Mouse (Mus musculus): ENCODE measurements around the gene Gm815. TPM values are rescaled to one million over a fixed set of nuclear protein-coding genes. Genes with fewer than 3 reads are reported as not detected.

The Gm815 gene
- polyA plus RNA-seq, 1 experiment from 2014 or later, result not detected

GRCm38 (mm10) chr19:26902162-26902561 is 16.5 kb downstream of the Gm815 start:
- H3K4me2 ChIP-seq (ENCODE audit: low read depth, low read length), result no peak overlapping the region
- H3K36me3 ChIP-seq (ENCODE audit: control insufficient read depth, insufficient read depth, low read length), result no peaks in the 10 kb centered on the region
- no peak overlapping the region for H3K4me3 ChIP-seq (ENCODE audit: low read length)
- no peak for ATAC-seq
- H3K4me1 ChIP-seq (ENCODE audit: control insufficient read depth, insufficient read depth, low read length), result no peaks in the 10 kb centered on the region
- H3K27ac ChIP-seq (ENCODE audit: low read length), result no peak overlapping the region
- WGBS, result 49% methylated on average over 4 of the region's 4 CpGs
- no peak overlapping the region for H3K9ac ChIP-seq (ENCODE audit: low read depth, low read length)
- no peaks in the 10 kb centered on the region for H3K9me3 ChIP-seq (ENCODE audit: control insufficient read depth, low read length)
- H3K27me3 ChIP-seq (replicated peaks; ENCODE audit: control insufficient read depth, insufficient read depth, low read length), result no peaks in the 10 kb centered on the region

- no peak overlapping the region for H3K9ac ChIP-seq (ENCODE audit: low read depth, low read length)
- no peaks in the 10 kb centered on the region for H3K36me3 ChIP-seq (ENCODE audit: control insufficient read depth, insufficient read depth, low read length)
- no peak for ATAC-seq
- 61% methylated on average over 1 of the region's 1 CpGs for WGBS
- H3K27me3 ChIP-seq (replicated peaks; ENCODE audit: control insufficient read depth, insufficient read depth, low read length), result no peaks in the 10 kb centered on the region
- no peaks in the 10 kb centered on the region for H3K4me1 ChIP-seq (ENCODE audit: control insufficient read depth, insufficient read depth, low read length)
- no peaks in the 10 kb centered on the region for H3K9me3 ChIP-seq (ENCODE audit: control insufficient read depth, low read length)
- H3K4me3 ChIP-seq (ENCODE audit: low read length), result no peak overlapping the region
- H3K27ac ChIP-seq (ENCODE audit: low read length), result no peak overlapping the region
- no peak overlapping the region for H3K4me2 ChIP-seq (ENCODE audit: low read depth, low read length)
Measured at GRCm38 (mm10) chr19:26914245-26914644, 28.6 kb downstream of the Gm815 start.

- H3K36me3 ChIP-seq (ENCODE audit: control insufficient read depth, insufficient read depth, low read length), result no peaks in the 10 kb centered on the region
- no peaks in the 10 kb centered on the region for H3K9me3 ChIP-seq (ENCODE audit: control insufficient read depth, low read length)
- H3K9ac ChIP-seq (ENCODE audit: low read depth, low read length), result no peak overlapping the region
- no peak overlapping the region for H3K27ac ChIP-seq (ENCODE audit: low read length)
- ATAC-seq, result no peak
- no peaks in the 10 kb centered on the region for H3K27me3 ChIP-seq (replicated peaks; ENCODE audit: control insufficient read depth, insufficient read depth, low read length)
- H3K4me1 ChIP-seq (ENCODE audit: control insufficient read depth, insufficient read depth, low read length), result no peaks in the 10 kb centered on the region
- H3K4me3 ChIP-seq (ENCODE audit: low read length), result no peak overlapping the region
- H3K4me2 ChIP-seq (ENCODE audit: low read depth, low read length), result no peak overlapping the region
- 62% methylated on average over 2 of the region's 2 CpGs for WGBS
Measured at GRCm38 (mm10) chr19:26920816-26921215, 35.1 kb downstream of the Gm815 start.

- no peak overlapping the region for H3K4me3 ChIP-seq (ENCODE audit: low read length)
- H3K9me3 ChIP-seq (ENCODE audit: control insufficient read depth, low read length), result no peaks in the 10 kb centered on the region
- H3K27me3 ChIP-seq (replicated peaks; ENCODE audit: control insufficient read depth, insufficient read depth, low read length), result no peaks in the 10 kb centered on the region
- no peak overlapping the region for H3K9ac ChIP-seq (ENCODE audit: low read depth, low read length)
- no peak for ATAC-seq
- no peaks in the 10 kb centered on the region for H3K4me1 ChIP-seq (ENCODE audit: control insufficient read depth, insufficient read depth, low read length)
- H3K4me2 ChIP-seq (ENCODE audit: low read depth, low read length), result no peak overlapping the region
- 48% methylated on average over 6 of the region's 6 CpGs for WGBS
- no peak overlapping the region for H3K27ac ChIP-seq (ENCODE audit: low read length)
- H3K36me3 ChIP-seq (ENCODE audit: control insufficient read depth, insufficient read depth, low read length), result no peaks in the 10 kb centered on the region
Measured at GRCm38 (mm10) chr19:26930295-26931283, 44.9 kb downstream of the Gm815 start.

- Histone ChIP-seq H3K4me3 (ENCODE audit: low read length) (no peak overlapping the region), H3K4me2 (ENCODE audit: low read depth, low read length) (no peak overlapping the region), H3K27ac (ENCODE audit: low read length) (no peak overlapping the region), H3K27me3 (replicated peaks; ENCODE audit: control insufficient read depth, insufficient read depth, low read length) (no peaks in the 10 kb centered on the region), H3K36me3 (ENCODE audit: control insufficient read depth, insufficient read depth, low read length) (no peaks in the 10 kb centered on the region), H3K4me1 (ENCODE audit: control insufficient read depth, insufficient read depth, low read length) (no peaks in the 10 kb centered on the region), H3K9ac (ENCODE audit: low read depth, low read length) (no peak overlapping the region), H3K9me3 (ENCODE audit: control insufficient read depth, low read length) (no peaks in the 10 kb centered on the region)
- no peak for ATAC-seq
- 78% methylated on average over 2 of the region's 2 CpGs for WGBS
Measured at GRCm38 (mm10) chr19:26934186-26934585, 48.5 kb downstream of the Gm815 start.

Data from intestine, embryonic 16.5 days (tissue).